Mouse (Mus musculus) hindbrain, embryonic 16.5 days (tissue): Measurements from ENCODE around the gene Adk. TPM values are rescaled to one million over a fixed set of nuclear protein-coding genes. Genes with fewer than 3 reads are reported as not detected.

ENCODE experiments used
- ATAC-seq: fragments of 200-750 bp; cut with Nextera tagmentation; 2 replicates; pipeline ENCODE4 v1.8.0; 2017; ENCODE audit warnings: moderate TSS enrichment, moderate library complexity
- H3K27ac ChIP-seq: fragments of 300-500 bp; sonication (generic); 2 replicates; pipeline ENCODE4 v1.5.1; 2014; ENCODE audit warnings: low read depth, mild to moderate bottlenecking, control low read depth, low read length, moderate library complexity
- H3K27me3 ChIP-seq: fragments of 300-500 bp; sonication (generic); replicated peaks from 2 replicates; pipeline ENCODE4 v1.6.1; 2014; ENCODE audit warnings: low read length; ENCODE audit not compliant: control insufficient read depth, insufficient read depth
- H3K36me3 ChIP-seq: fragments of 300-500 bp; sonication (generic); 2 replicates; pipeline ENCODE4 v1.6.1; 2014; ENCODE audit warnings: mild to moderate bottlenecking, low read length, moderate library complexity, mixed read lengths; ENCODE audit not compliant: control insufficient read depth, insufficient read depth
- H3K4me1 ChIP-seq: fragments of 300-500 bp; sonication (generic); 2 replicates; pipeline ENCODE4 v1.6.1; 2014; ENCODE audit warnings: low read depth, low read length; ENCODE audit not compliant: control insufficient read depth, insufficient read depth
- H3K4me2 ChIP-seq: fragments of 300-500 bp; sonication (generic); 2 replicates; pipeline ENCODE4 v1.6.1; 2014; ENCODE audit warnings: mild to moderate bottlenecking, low read length, control low read depth, moderate library complexity
- H3K4me3 ChIP-seq: fragments of 300-500 bp; sonication (generic); 2 replicates; pipeline ENCODE4 v1.5.1; 2014; ENCODE audit warnings: mild to moderate bottlenecking, low read length, control low read depth, moderate library complexity
- H3K9ac ChIP-seq: fragments of 300-500 bp; sonication (generic); 2 replicates; pipeline ENCODE4 v1.6.1; 2014; ENCODE audit warnings: low read depth, mild to moderate bottlenecking, control low read depth, low read length, moderate library complexity
- H3K9me3 ChIP-seq: fragments of 300-500 bp; sonication (generic); 2 replicates; pipeline ENCODE4 v1.6.1; 2014; ENCODE audit warnings: mild to moderate bottlenecking, low read length, moderate library complexity; ENCODE audit not compliant: control insufficient read depth
- WGBS: fragments of 180-500 bp; shearing (Covaris S2); extraction: QIAGEN DNeasy Blood & Tissue Kit; methylation state at CpG from one replicate; pipeline ENCODE4 v1.1.7; 2014; 5-methylcytosine and 5-hydroxymethylcytosine counted together
- polyA plus RNA-seq: library from polyadenylated mRNA; unstranded; fragments of >200 nt; fragmentation: Nextera tagmentation; extraction: Ambion mirVana; gene quantifications from 2 replicates; pipeline ENCODE4 v1.2.1, GENCODE M21; 2015

Gene Adk
- polyA plus RNA-seq, 1 experiment from 2014 or later, result 45.9 TPM

- Histone ChIP-seq H3K27ac (no peak overlapping the region), H3K4me1 (no peaks in the 10 kb centered on the region), H3K4me2 (no peak overlapping the region), H3K9me3 (no peaks in the 10 kb centered on the region), H3K9ac (no peak overlapping the region), H3K27me3 (no peaks in the 10 kb centered on the region), H3K4me3 (no peak overlapping the region), H3K36me3 (no peaks in the 10 kb centered on the region)
- 97% methylated on average over 4 of the region's 4 CpGs for WGBS
- no peak for ATAC-seq
Measured at GRCm38 (mm10) chr14:21102666-21103203, 50.4 kb downstream of the Adk start.

DNA sequence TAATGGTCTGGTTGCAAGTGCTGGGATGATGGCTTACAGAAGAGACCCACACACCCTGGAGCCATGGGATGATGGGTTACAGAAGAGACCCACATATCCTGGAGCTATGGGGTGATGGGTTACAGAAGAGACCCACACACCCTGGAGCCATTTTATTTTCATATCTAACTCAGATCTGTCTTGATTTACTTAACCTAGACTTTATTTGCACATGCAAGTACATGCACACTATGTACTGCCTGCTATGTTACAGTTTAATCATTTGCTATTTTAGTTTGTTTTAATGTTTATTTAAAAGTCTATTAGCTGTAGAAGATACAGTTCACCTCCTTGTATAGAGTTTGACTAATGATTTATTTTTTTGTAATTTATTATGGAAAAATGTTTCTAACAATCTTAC lies 52.7 kb downstream of the Adk start:
- Histone ChIP-seq H3K9me3 (no peaks in the 10 kb centered on the region), H3K27me3 (no peaks in the 10 kb centered on the region), H3K4me3 (no peak overlapping the region), H3K4me2 (no peak overlapping the region), H3K27ac (no peak overlapping the region), H3K4me1 (no peaks in the 10 kb centered on the region), H3K36me3 (no peaks in the 10 kb centered on the region), H3K9ac (no peak overlapping the region)
- no peak for ATAC-seq

GRCm38 (mm10) chr14:21106582-21106981 lies 54.2 kb downstream of the Adk start:
- no peak overlapping the region for H3K27ac ChIP-seq
- 91% methylated on average over 8 of the region's 8 CpGs for WGBS

GRCm38 (mm10) chr14:21107551-21107950 lies 55.2 kb downstream of the Adk start:
- no peak for ATAC-seq
- no peaks in the 10 kb centered on the region for H3K36me3 ChIP-seq
- H3K27me3 ChIP-seq, result no peaks in the 10 kb centered on the region
- WGBS, result 67% methylated on average over 3 of the region's 3 CpGs
- no peaks in the 10 kb centered on the region for H3K9me3 ChIP-seq
- H3K4me3 ChIP-seq, result no peak overlapping the region
- H3K4me2 ChIP-seq, result no peak overlapping the region
- H3K9ac ChIP-seq, result no peak overlapping the region
- H3K27ac ChIP-seq, result no peak overlapping the region
- H3K4me1 ChIP-seq, result no peaks in the 10 kb centered on the region

More at GRCm38 (mm10) chr14:21106582-21106981, 54.2 kb downstream of the Adk start:
- Histone ChIP-seq H3K4me1 (no peaks in the 10 kb centered on the region), H3K4me2 (no peak overlapping the region), H3K36me3 (no peaks in the 10 kb centered on the region), H3K9me3 (no peaks in the 10 kb centered on the region), H3K27me3 (no peaks in the 10 kb centered on the region), H3K9ac (no peak overlapping the region), H3K4me3 (no peak overlapping the region)
- no peak for ATAC-seq

GRCm38 (mm10) chr14:21110492-21110891 lies 58.1 kb downstream of the Adk start:
- Histone ChIP-seq H3K27ac (no peak overlapping the region), H3K9me3 (no peaks in the 10 kb centered on the region), H3K4me1 (no peaks in the 10 kb centered on the region), H3K4me3 (no peak overlapping the region), H3K27me3 (no peaks in the 10 kb centered on the region), H3K9ac (no peak overlapping the region), H3K4me2 (no peak overlapping the region), H3K36me3 (no peaks in the 10 kb centered on the region)
- WGBS, result 82% methylated on average over 4 of the region's 4 CpGs
- no peak for ATAC-seq

GRCm38 (mm10) chr14:21111500-21111899 lies 59.1 kb downstream of the Adk start:
- Histone ChIP-seq H3K9ac (no peak overlapping the region), H3K4me3 (no peak overlapping the region), H3K36me3 (no peaks in the 10 kb centered on the region), H3K4me2 (no peak overlapping the region), H3K27ac (no peak overlapping the region), H3K27me3 (no peaks in the 10 kb centered on the region), H3K9me3 (no peaks in the 10 kb centered on the region), H3K4me1 (no peaks in the 10 kb centered on the region)
- ATAC-seq, result no peak
- 95% methylated on average over 1 of the region's 1 CpGs for WGBS

- no peak overlapping the region for H3K9ac ChIP-seq
- no peaks in the 10 kb centered on the region for H3K27me3 ChIP-seq
- no peak overlapping the region for H3K4me3 ChIP-seq
- WGBS, result 89% methylated on average over 5 of the region's 5 CpGs
- no peak for ATAC-seq
- H3K4me2 ChIP-seq, result no peak overlapping the region
- H3K36me3 ChIP-seq, result no peaks in the 10 kb centered on the region
- H3K27ac ChIP-seq, result no peak overlapping the region
- H3K9me3 ChIP-seq, result no peaks in the 10 kb centered on the region
- H3K4me1 ChIP-seq, result no peaks in the 10 kb centered on the region
Measured at GRCm38 (mm10) chr14:21112174-21112573, 59.8 kb downstream of the Adk start.

- no peak overlapping the region for H3K27ac ChIP-seq
- no peak overlapping the region for H3K4me2 ChIP-seq
- H3K9ac ChIP-seq, result no peak overlapping the region
- H3K36me3 ChIP-seq, result no peaks in the 10 kb centered on the region
- H3K4me3 ChIP-seq, result no peak overlapping the region
- no peak for ATAC-seq
- no peaks in the 10 kb centered on the region for H3K9me3 ChIP-seq
- WGBS, result 87% methylated on average over 6 of the region's 6 CpGs
- H3K4me1 ChIP-seq, result no peaks in the 10 kb centered on the region
- H3K27me3 ChIP-seq, result no peaks in the 10 kb centered on the region
Measured at GRCm38 (mm10) chr14:21112742-21113141, 60.4 kb downstream of the Adk start.

GRCm38 (mm10) chr14:21114339-21114738 lies 62.0 kb downstream of the Adk start:
- Histone ChIP-seq H3K27ac (no peak overlapping the region), H3K9ac (no peak overlapping the region), H3K4me3 (no peak overlapping the region), H3K27me3 (no peaks in the 10 kb centered on the region), H3K4me1 (no peaks in the 10 kb centered on the region), H3K4me2 (no peak overlapping the region), H3K36me3 (no peaks in the 10 kb centered on the region), H3K9me3 (no peaks in the 10 kb centered on the region)
- no peak for ATAC-seq

- H3K27ac ChIP-seq, result no peak overlapping the region
- H3K4me1 ChIP-seq, result no peaks in the 10 kb centered on the region
- no peak overlapping the region for H3K4me3 ChIP-seq
- no peaks in the 10 kb centered on the region for H3K36me3 ChIP-seq
- 54% methylated on average over 4 of the region's 4 CpGs for WGBS
- H3K27me3 ChIP-seq, result no peaks in the 10 kb centered on the region
- no peaks in the 10 kb centered on the region for H3K9me3 ChIP-seq
- no peak overlapping the region for H3K9ac ChIP-seq
- no peak overlapping the region for H3K4me2 ChIP-seq
- ATAC-seq, result no peak
Measured at GRCm38 (mm10) chr14:21115318-21115717, 62.9 kb downstream of the Adk start.
